Mouse (Mus musculus) bone marrow, adult 2 months (tissue): Measurements from ENCODE around the gene Mgat4a.
"Not testable (repeated sequence)": the region's sequence is repeated elsewhere in the genome, so short reads cannot be mapped to it uniquely, and the experiment has no call there.

Source experiments
- CTCF ChIP-seq: fragments of 200-500 bp; IDR thresholded peaks from 2 replicates; pipeline ENCODE4 v1.5.1; 2011; ENCODE audit warnings: low read length, control low read depth; ENCODE audit not compliant: control insufficient read depth, insufficient read depth
- POLR2A ChIP-seq: fragments of 200-500 bp; IDR thresholded peaks from 2 replicates; pipeline ENCODE4 v1.6.1; 2011; ENCODE audit warnings: low read depth, mild to moderate bottlenecking, control low read depth, low read length, borderline replicate concordance; ENCODE audit not compliant: control insufficient read depth

- not testable (repeated sequence) for TF ChIP-seq CTCF, POLR2A
These were observed 16.7 kb downstream of the Mgat4a start for GRCm38 (mm10) chr1:37524122-37524521.
